Mouse (Mus musculus): ENCODE measurements around the gene Srl. TPM values are rescaled to one million over a fixed set of nuclear protein-coding genes. Genes with fewer than 3 reads are reported as not detected.
A peak's percentile ranks its signal among the peaks of the same experiment; 100 is the strongest.

Srl gene
- total and polyA plus RNA-seq, 2 experiments from 2014 or later: 10.6 to 28.3 TPM

DNA sequence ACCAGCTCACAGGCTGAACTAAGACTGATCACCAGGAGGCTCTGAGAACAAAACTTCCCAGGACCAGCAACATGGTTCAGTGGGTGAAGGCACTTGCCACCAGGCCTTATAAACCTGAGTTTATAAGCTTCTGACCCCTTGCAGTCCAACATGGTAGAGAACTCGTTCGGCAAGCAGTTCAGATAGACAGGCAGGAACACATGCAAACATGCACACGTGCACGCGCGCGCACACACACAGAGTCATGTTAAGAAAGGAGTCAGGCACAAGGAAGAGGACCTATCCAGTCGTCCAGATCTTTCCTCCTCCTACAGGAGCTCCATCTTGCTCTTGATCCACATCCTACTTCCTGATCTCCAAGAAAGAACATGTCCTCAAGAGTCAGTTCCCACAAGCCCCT lies 5.2 kb upstream of the Srl start:
- TF ChIP-seq CTCF (IDR thresholded peaks at IDR 0.05; ENCODE audit: low read depth): no peak
- Histone ChIP-seq H3K9me3 (ENCODE audit: low read length) (no peaks in the 10 kb centered on the region), H3K4me2 (ENCODE audit: low read depth, low read length) (no peak overlapping the region), H3K27me3 (ENCODE audit: insufficient read depth, low read length) (no peaks in the 10 kb centered on the region), H3K4me1 (ENCODE audit: insufficient read depth, low read length) (0 out of 2 replicates have a peak, but pooled peaks cover 5% of the 10 kb centered on the region), H3K36me3 (ENCODE audit: insufficient read depth, low read length) (peaks cover 9% of the 10 kb centered on the region; the same call in 1 of the 2 replicates), H3K4me3 (ENCODE audit: low read length) (no peak overlapping the region), H3K9ac (replicated peaks; ENCODE audit: low read length) (no peak overlapping the region), H3K27ac (no peak overlapping the region)
- ATAC-seq (no peak), DNase-seq (ENCODE audit: low spot score) (no peak)
- WGBS: 94% methylated on average over 8 of the region's 8 CpGs

DNA sequence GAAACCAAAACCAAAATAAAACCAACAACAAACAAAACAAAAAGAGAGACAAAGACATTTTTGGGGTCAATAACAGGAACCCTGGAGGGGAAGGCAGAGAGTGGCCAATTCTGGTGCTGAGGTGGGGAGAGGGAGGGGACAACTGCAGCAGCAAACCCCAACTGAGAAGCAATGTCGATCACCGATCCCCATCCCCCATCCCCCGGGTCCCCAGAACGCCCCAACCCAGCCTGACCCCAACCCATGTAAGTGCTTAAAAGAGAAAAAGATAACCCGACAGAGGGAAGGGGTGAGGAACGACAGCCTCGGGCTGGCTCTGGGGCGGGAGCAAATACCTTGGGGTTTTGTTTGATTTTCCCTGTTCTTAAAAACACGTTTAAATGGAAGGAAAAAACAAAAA lies 3.2 kb upstream of the Srl start:
- H3K9ac ChIP-seq (replicated peaks; ENCODE audit: low read length): no peak overlapping the region
- 82% methylated on average over 9 of the region's 9 CpGs for WGBS
- H3K27ac ChIP-seq: no peak overlapping the region
- 0 out of 2 replicates have a peak, but pooled peaks cover 5% of the 10 kb centered on the region for H3K4me1 ChIP-seq (ENCODE audit: insufficient read depth, low read length)
- no peak for TF ChIP-seq CTCF (IDR thresholded peaks at IDR 0.05; ENCODE audit: low read depth)
- no peaks in the 10 kb centered on the region for H3K27me3 ChIP-seq (ENCODE audit: insufficient read depth, low read length)
- no peak overlapping the region for H3K4me3 ChIP-seq (ENCODE audit: low read length)
- H3K9me3 ChIP-seq (ENCODE audit: low read length): no peaks in the 10 kb centered on the region
- ATAC-seq (no peak), DNase-seq (ENCODE audit: low spot score) (no peak)
- peaks cover 9% of the 10 kb centered on the region; the same call in 1 of the 2 replicates for H3K36me3 ChIP-seq (ENCODE audit: insufficient read depth, low read length)
- H3K4me2 ChIP-seq (ENCODE audit: low read depth, low read length): no peak overlapping the region

DNA sequence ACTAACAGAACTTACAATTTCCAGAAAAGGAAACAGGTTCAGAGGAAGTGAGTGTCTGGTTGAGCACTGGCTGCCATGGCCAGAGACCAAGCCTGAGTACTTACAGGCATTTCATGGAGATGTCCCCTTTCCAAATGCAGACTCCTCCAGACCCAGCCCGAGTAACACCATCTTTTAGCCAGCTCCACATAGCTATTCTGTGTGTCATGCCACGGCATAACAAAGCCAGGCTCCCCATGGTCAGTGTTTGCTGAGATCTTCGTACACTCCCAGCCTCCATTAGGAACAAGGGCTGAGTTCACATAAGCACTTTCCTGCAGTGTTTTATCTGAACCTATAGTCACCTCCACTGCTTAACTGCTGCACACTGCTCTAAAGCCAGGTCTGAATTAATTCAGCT lies 1.6 kb upstream of the Srl start:
- peaks cover 9% of the 10 kb centered on the region; the same call in 1 of the 2 replicates for H3K36me3 ChIP-seq (ENCODE audit: insufficient read depth, low read length)
- DNase-seq (ENCODE audit: low spot score) (no peak), ATAC-seq (no peak)
- no peak overlapping the region for H3K27ac ChIP-seq
- H3K9ac ChIP-seq (replicated peaks; ENCODE audit: low read length): no peak overlapping the region
- TF ChIP-seq CTCF (IDR thresholded peaks at IDR 0.05; ENCODE audit: low read depth): no peak
- WGBS: 67% methylated on average over 3 of the region's 3 CpGs
- no peak overlapping the region for H3K4me3 ChIP-seq (ENCODE audit: low read length)
- no peaks in the 10 kb centered on the region for H3K9me3 ChIP-seq (ENCODE audit: low read length)
- 0 out of 2 replicates have a peak, but pooled peaks cover 5% of the 10 kb centered on the region for H3K4me1 ChIP-seq (ENCODE audit: insufficient read depth, low read length)
- H3K27me3 ChIP-seq (ENCODE audit: insufficient read depth, low read length): no peaks in the 10 kb centered on the region
- no peak overlapping the region for H3K4me2 ChIP-seq (ENCODE audit: low read depth, low read length)

DNA sequence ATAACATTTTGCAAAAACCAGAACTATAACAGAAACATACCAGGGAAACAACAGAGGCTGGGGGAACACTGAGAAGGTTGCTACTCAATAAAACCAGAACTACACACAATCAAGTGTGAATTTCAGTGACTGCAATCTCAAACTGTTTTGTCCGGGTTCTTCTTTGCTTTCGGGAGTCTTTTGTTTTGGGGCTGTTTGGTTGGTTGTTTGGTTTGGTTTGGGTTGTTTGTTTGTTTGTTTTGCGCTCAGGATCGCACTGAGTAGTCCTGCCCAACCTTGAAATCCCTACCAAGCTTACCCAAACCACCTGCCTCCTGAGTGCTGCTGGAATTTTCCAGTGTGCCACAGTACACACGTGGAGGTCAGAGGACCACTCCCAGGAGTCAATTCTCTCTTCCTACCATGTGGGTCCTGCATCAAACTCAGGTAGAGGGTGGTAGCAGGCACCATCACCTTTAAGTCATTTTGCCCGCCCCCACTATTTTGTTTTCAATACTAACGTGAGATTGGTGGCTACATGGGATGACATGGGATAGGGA lies 689 bp upstream of the Srl start:
- Histone ChIP-seq H3K9me3 (ENCODE audit: low read length) (no peaks in the 10 kb centered on the region), H3K36me3 (ENCODE audit: insufficient read depth, low read length) (peaks cover 9% of the 10 kb centered on the region; the same call in 1 of the 2 replicates), H3K27ac (peak overlapping the region; percentile 48; the same call in 1 of the 2 replicates), H3K9ac (replicated peaks; ENCODE audit: low read length) (peak overlapping the region; percentile 40), H3K4me1 (ENCODE audit: insufficient read depth, low read length) (0 out of 2 replicates have a peak, but pooled peaks cover 5% of the 10 kb centered on the region), H3K4me3 (ENCODE audit: low read length) (peak overlapping the region; percentile 53), H3K27me3 (ENCODE audit: insufficient read depth, low read length) (no peaks in the 10 kb centered on the region), H3K4me2 (ENCODE audit: low read depth, low read length) (peak overlapping the region; percentile 54)
- ATAC-seq: no peak
- DNase-seq (ENCODE audit: low spot score): no peak
- no peak for TF ChIP-seq CTCF (IDR thresholded peaks at IDR 0.05; ENCODE audit: low read depth)
- WGBS: 46% methylated on average over 7 of the region's 7 CpGs

DNA sequence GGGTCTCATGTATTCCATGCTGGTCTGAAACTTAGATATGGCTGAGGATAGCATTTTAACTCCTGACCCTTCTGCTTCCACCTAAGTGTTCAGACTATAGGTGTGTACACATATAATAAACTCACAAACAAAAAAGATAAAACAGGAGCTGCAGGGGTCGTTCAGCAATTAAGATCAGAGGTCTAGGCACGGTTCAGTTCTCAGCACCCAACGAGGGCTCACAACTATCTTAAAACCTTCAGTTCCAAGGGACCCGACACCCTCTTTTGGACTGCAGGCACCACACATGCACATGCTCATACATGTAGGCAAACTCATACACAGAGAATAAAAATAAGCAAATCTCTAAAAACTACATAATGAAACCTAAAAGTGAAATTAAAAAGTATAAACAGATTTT lies 583 bp downstream of the Srl start:
- no peak for TF ChIP-seq CTCF (IDR thresholded peaks at IDR 0.05; ENCODE audit: low read depth)
- Histone ChIP-seq H3K4me2 (ENCODE audit: low read depth, low read length) (peak overlapping the region; percentile 54), H3K27ac (no peak overlapping the region), H3K36me3 (ENCODE audit: insufficient read depth, low read length) (peaks cover 9% of the 10 kb centered on the region; the same call in 1 of the 2 replicates), H3K27me3 (ENCODE audit: insufficient read depth, low read length) (no peaks in the 10 kb centered on the region), H3K4me3 (ENCODE audit: low read length) (peak overlapping the region; percentile 53), H3K4me1 (ENCODE audit: insufficient read depth, low read length) (0 out of 2 replicates have a peak, but pooled peaks cover 5% of the 10 kb centered on the region), H3K9me3 (ENCODE audit: low read length) (no peaks in the 10 kb centered on the region), H3K9ac (replicated peaks; ENCODE audit: low read length) (peak overlapping the region; percentile 40; the same call in 1 of the 2 replicates)
- ATAC-seq (no peak), DNase-seq (ENCODE audit: low spot score) (no peak)
- WGBS: 65% methylated on average over 4 of the region's 4 CpGs

DNA sequence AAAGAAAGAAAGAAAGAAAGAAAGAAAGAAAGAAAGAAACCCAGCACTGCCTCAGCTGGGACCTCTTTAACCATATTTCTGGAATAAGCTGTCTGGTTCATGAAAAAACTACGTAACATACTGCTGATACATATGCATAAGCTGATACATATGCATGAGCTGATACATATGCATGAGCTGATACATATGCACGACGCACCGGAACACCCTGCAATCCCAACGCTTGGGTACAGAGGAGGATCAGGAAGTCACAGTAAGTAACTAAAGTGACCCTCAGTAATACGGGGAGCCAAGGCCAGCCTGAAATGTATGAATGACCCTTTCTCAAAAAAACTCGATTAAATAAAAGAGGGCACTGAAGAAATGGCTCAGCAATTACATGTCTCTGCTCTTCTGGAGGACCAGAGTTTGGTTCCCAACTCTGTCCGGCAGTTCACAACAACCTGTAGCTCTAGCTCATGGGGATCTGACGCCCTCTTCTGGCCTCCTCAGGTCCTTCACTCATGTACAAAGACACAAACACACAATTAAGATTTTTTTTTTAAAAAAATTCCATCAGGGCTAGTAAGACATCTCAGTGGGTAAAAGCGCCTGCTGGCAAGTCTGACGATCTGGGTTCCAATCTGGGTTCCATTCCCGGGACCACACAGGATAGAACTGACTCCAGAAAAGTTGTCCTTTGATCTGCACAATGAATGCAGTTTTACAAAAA lies 1.4 kb downstream of the Srl start:
- no peak for DNase-seq (ENCODE audit: low spot score)

More for the DNA sequence above, 1.4 kb downstream of the Srl start:
- Histone ChIP-seq H3K4me2 (ENCODE audit: low read depth, low read length) (no peak overlapping the region), H3K27me3 (ENCODE audit: insufficient read depth, low read length) (no peaks in the 10 kb centered on the region), H3K36me3 (ENCODE audit: insufficient read depth, low read length) (peaks cover under 1% of the 10 kb centered on the region; the same call in 1 of the 2 replicates), H3K9ac (replicated peaks; ENCODE audit: low read length) (no peak overlapping the region), H3K9me3 (ENCODE audit: low read length) (no peaks in the 10 kb centered on the region), H3K4me3 (ENCODE audit: low read length) (no peak overlapping the region), H3K4me1 (ENCODE audit: insufficient read depth, low read length) (0 out of 2 replicates have a peak, but pooled peaks cover 5% of the 10 kb centered on the region), H3K27ac (no peak overlapping the region)
- no peak for ATAC-seq
- 59% methylated on average over 12 of the region's 12 CpGs for WGBS
- TF ChIP-seq CTCF (IDR thresholded peaks at IDR 0.05; ENCODE audit: low read depth): peak; percentile 14; the same call in 1 of the 2 replicates

Measured in hindbrain, postnatal 0 days (tissue).